Mouse (Mus musculus) kidney, embryonic 15.5 days (tissue): ENCODE data around the gene Nfic. TPM values are rescaled to one million over a fixed set of nuclear protein-coding genes. Genes with fewer than 3 reads are reported as not detected.

Source experiments
- ATAC-seq: fragments of 200-750 bp; cut with Nextera tagmentation; replicated peaks from 2 replicates; pipeline ENCODE4 v1.8.0; 2017; ENCODE audit warnings: moderate TSS enrichment; ENCODE audit not compliant: low FRiP score
- H3K27ac ChIP-seq: fragments of 300-500 bp; sonication (generic); 2 replicates; pipeline ENCODE4 v1.5.1; 2015; ENCODE audit warnings: mild to moderate bottlenecking, inconsistent platforms
- H3K27me3 ChIP-seq: fragments of 300-500 bp; sonication (generic); 2 replicates; pipeline ENCODE4 v1.6.1; 2015; ENCODE audit warnings: inconsistent platforms
- H3K36me3 ChIP-seq: fragments of 300-500 bp; sonication (generic); 2 replicates; pipeline ENCODE4 v1.6.1; 2015; ENCODE audit warnings: inconsistent platforms
- H3K4me1 ChIP-seq: fragments of 300-500 bp; sonication (generic); 2 replicates; pipeline ENCODE4 v1.6.1; 2015; ENCODE audit warnings: inconsistent platforms
- H3K4me2 ChIP-seq: fragments of 300-500 bp; sonication (generic); 2 replicates; pipeline ENCODE4 v1.6.1; 2015; ENCODE audit warnings: moderate library complexity, mild to moderate bottlenecking, inconsistent platforms
- H3K4me3 ChIP-seq: fragments of 300-500 bp; sonication (generic); replicated peaks from 2 replicates; pipeline ENCODE4 v1.5.1; 2015; ENCODE audit warnings: mild to moderate bottlenecking, inconsistent platforms
- H3K9ac ChIP-seq: fragments of 300-500 bp; sonication (generic); 2 replicates; pipeline ENCODE4 v1.6.1; 2015; ENCODE audit warnings: mild to moderate bottlenecking, inconsistent platforms
- H3K9me3 ChIP-seq: fragments of 300-500 bp; sonication (generic); replicated peaks from 2 replicates; pipeline ENCODE4 v1.6.1; 2016; ENCODE audit warnings: inconsistent platforms
- WGBS: fragments of 180-500 bp; shearing (Covaris S2); methylation state at CpG from one replicate; pipeline ENCODE4 v1.1.7; 2015; ENCODE audit warnings: mixed read lengths; 5-methylcytosine and 5-hydroxymethylcytosine counted together
- polyA plus RNA-seq: library from polyadenylated mRNA; unstranded; fragments of >200 nt; fragmentation: Nextera tagmentation; extraction: Ambion mirVana; gene quantifications from 2 replicates; pipeline ENCODE4 v1.2.1, GENCODE M21; 2015

Gene Nfic
- 67.9 and 84.5 TPM in 2 replicates for polyA plus RNA-seq

- 56% methylated on average over 28 of the region's 28 CpGs for WGBS
- Histone ChIP-seq H3K4me3 (no peak within 1 kb of the TSS), H3K36me3 (no peaks in the 10 kb centered on the region), H3K9ac (no peak within 1 kb of the TSS), H3K4me2 (no peak within 1 kb of the TSS), H3K4me1 (peaks cover 11% of the 10 kb centered on the region; the same call in 1 of the 2 replicates), H3K27ac (no peak within 1 kb of the TSS), H3K9me3 (no peaks in the 10 kb centered on the region), H3K27me3 (peaks cover 99% of the 10 kb centered on the region)
- ATAC-seq, result no peak
Observed at GRCm38 (mm10) chr10:81455181-81455895, at the start of gene Nfic. Gene Nfic (minus strand): TSS chr10:81455635.

- Histone ChIP-seq H3K27ac (no peak overlapping the region), H3K4me1 (peaks cover 16% of the 10 kb centered on the region), H3K27me3 (peaks cover 16% of the 10 kb centered on the region), H3K9ac (peak overlapping the region; percentile 41; the same call in 1 of the 2 replicates), H3K36me3 (no peaks in the 10 kb centered on the region), H3K9me3 (no peaks in the 10 kb centered on the region), H3K4me2 (peak overlapping the region; percentile 80), H3K4me3 (peak overlapping the region; percentile 42)
- peak; percentile 19; the same call in 1 of the 2 replicates for ATAC-seq
- 8% methylated on average over 36 of the region's 36 CpGs for WGBS
Observed at GRCm38 (mm10) chr10:81502658-81503057, 47.2 kb upstream of the Nfic start.

GRCm38 (mm10) chr10:81501863-81502262, 46.4 kb upstream of the Nfic start:
- H3K27me3 ChIP-seq, result peaks cover 16% of the 10 kb centered on the region
- no peaks in the 10 kb centered on the region for H3K36me3 ChIP-seq
- peaks cover 24% of the 10 kb centered on the region for H3K4me1 ChIP-seq
- no peak for ATAC-seq
- no peak overlapping the region for H3K4me2 ChIP-seq
- 83% methylated on average over 5 of the region's 5 CpGs for WGBS
- no peaks in the 10 kb centered on the region for H3K9me3 ChIP-seq
- H3K4me3 ChIP-seq, result no peak overlapping the region
- no peak overlapping the region for H3K9ac ChIP-seq
- H3K27ac ChIP-seq, result no peak overlapping the region

GRCm38 (mm10) chr10:81500032-81500431, 44.6 kb upstream of the Nfic start, which contains the start of gene S1pr4:
Gene S1pr4 (minus strand): TSS chr10:81500132.
- Histone ChIP-seq H3K36me3 (no peaks in the 10 kb centered on the region), H3K27ac (no peak within 1 kb of the TSS), H3K4me2 (no peak within 1 kb of the TSS), H3K27me3 (peaks cover 16% of the 10 kb centered on the region), H3K9ac (no peak within 1 kb of the TSS), H3K4me1 (peaks cover 30% of the 10 kb centered on the region), H3K4me3 (no peak within 1 kb of the TSS), H3K9me3 (no peaks in the 10 kb centered on the region)
- ATAC-seq, result no peak
- WGBS, result 86% methylated on average over 3 of the region's 3 CpGs

- Histone ChIP-seq H3K36me3 (no peaks in the 10 kb centered on the region), H3K9ac (no peak overlapping the region), H3K4me1 (peaks cover 37% of the 10 kb centered on the region), H3K4me2 (no peak overlapping the region), H3K27me3 (peaks cover 15% of the 10 kb centered on the region), H3K9me3 (no peaks in the 10 kb centered on the region), H3K4me3 (no peak overlapping the region), H3K27ac (no peak overlapping the region)
- ATAC-seq, result no peak
- WGBS, result 75% methylated on average over 23 of the region's 23 CpGs
Observed at GRCm38 (mm10) chr10:81499250-81499901, 43.9 kb upstream of the Nfic start.

- no peak for ATAC-seq
- no peak overlapping the region for H3K9ac ChIP-seq
- peaks cover 9% of the 10 kb centered on the region for H3K27me3 ChIP-seq
- no peak overlapping the region for H3K4me2 ChIP-seq
- H3K9me3 ChIP-seq, result no peaks in the 10 kb centered on the region
- peaks cover 44% of the 10 kb centered on the region for H3K4me1 ChIP-seq
- H3K36me3 ChIP-seq, result 0 out of 2 replicates have a peak, but pooled peaks cover 3% of the 10 kb centered on the region
- H3K27ac ChIP-seq, result no peak overlapping the region
- WGBS, result 87% methylated on average over 38 of the region's 38 CpGs
- H3K4me3 ChIP-seq, result no peak overlapping the region
Observed at GRCm38 (mm10) chr10:81498316-81499249, 43.1 kb upstream of the Nfic start.

- no peak for ATAC-seq
- peak overlapping the region; percentile 94; the same call in 1 of the 2 replicates for H3K4me3 ChIP-seq
- peak overlapping the region; percentile 27; the same call in 1 of the 2 replicates for H3K9ac ChIP-seq
- peak overlapping the region; percentile 94 for H3K4me2 ChIP-seq
- no peaks in the 10 kb centered on the region for H3K27me3 ChIP-seq
- peaks cover 12% of the 10 kb centered on the region for H3K36me3 ChIP-seq
- no peaks in the 10 kb centered on the region for H3K9me3 ChIP-seq
- peak overlapping the region; percentile 37; the same call in 1 of the 2 replicates for H3K27ac ChIP-seq
- peaks cover 40% of the 10 kb centered on the region for H3K4me1 ChIP-seq
- WGBS, result 78% methylated on average over 17 of the region's 17 CpGs
Observed at GRCm38 (mm10) chr10:81497401-81498270, 42.2 kb upstream of the Nfic start.

GRCm38 (mm10) chr10:81496969-81497368, 41.5 kb upstream of the Nfic start:
- Histone ChIP-seq H3K9me3 (no peaks in the 10 kb centered on the region), H3K9ac (no peak overlapping the region)
- 30% methylated on average over 4 of the region's 4 CpGs for WGBS

GRCm38 (mm10) chr10:81496264-81496901, 40.9 kb upstream of the Nfic start, which contains the start of gene Ncln:
Gene Ncln (minus strand): TSS chr10:81496392.
- peak; percentile 96 for ATAC-seq
- peak within 1 kb of the TSS; percentile 94 for H3K4me2 ChIP-seq
- H3K27ac ChIP-seq, result peak within 1 kb of the TSS; percentile 82
- peaks cover 24% of the 10 kb centered on the region for H3K36me3 ChIP-seq
- H3K9me3 ChIP-seq, result no peaks in the 10 kb centered on the region
- peak within 1 kb of the TSS; percentile 88 for H3K9ac ChIP-seq
- 1% methylated on average over 45 of the region's 45 CpGs for WGBS
- H3K27me3 ChIP-seq, result no peaks in the 10 kb centered on the region
- H3K4me3 ChIP-seq, result peak within 1 kb of the TSS; percentile 94
- peaks cover 38% of the 10 kb centered on the region for H3K4me1 ChIP-seq

More at GRCm38 (mm10) chr10:81496969-81497368, 41.5 kb upstream of the Nfic start:
- no peaks in the 10 kb centered on the region for H3K27me3 ChIP-seq
- peak overlapping the region; percentile 94 for H3K4me3 ChIP-seq
- peaks cover 18% of the 10 kb centered on the region for H3K36me3 ChIP-seq
- H3K4me2 ChIP-seq, result peak overlapping the region; percentile 94
- H3K4me1 ChIP-seq, result peaks cover 38% of the 10 kb centered on the region
- no peak overlapping the region for H3K27ac ChIP-seq
- no peak for ATAC-seq

GRCm38 (mm10) chr10:81495616-81496263, 40.3 kb upstream of the Nfic start:
- H3K9me3 ChIP-seq, result no peaks in the 10 kb centered on the region
- H3K36me3 ChIP-seq, result peaks cover 31% of the 10 kb centered on the region
- peak overlapping the region; percentile 88 for H3K9ac ChIP-seq
- 2% methylated on average over 41 of the region's 41 CpGs for WGBS
- peak overlapping the region; percentile 94 for H3K4me3 ChIP-seq
- H3K4me2 ChIP-seq, result peak overlapping the region; percentile 94
- ATAC-seq, result peak; percentile 5
- H3K4me1 ChIP-seq, result peaks cover 38% of the 10 kb centered on the region
- peak overlapping the region; percentile 48 for H3K27ac ChIP-seq
- no peaks in the 10 kb centered on the region for H3K27me3 ChIP-seq
